Mouse (Mus musculus) erythroblast, embryonic 14.5 days (primary cell): ENCODE results near the gene Zfp174. TPM values are rescaled to one million over a fixed set of nuclear protein-coding genes. Genes with fewer than 3 reads are reported as not detected.
"Not testable (repeated sequence)": the region's sequence is repeated elsewhere in the genome, so short reads cannot be mapped to it uniquely, and the experiment has no call there.

Experiments
- H3K27me3 ChIP-seq: 2 replicates; pipeline ENCODE4 v1.6.1; 2012; ENCODE audit warnings: inconsistent platforms; ENCODE audit not compliant: control insufficient read depth
- H3K36me3 ChIP-seq: 2 replicates; pipeline ENCODE4 v1.6.1; 2012; ENCODE audit warnings: mild to moderate bottlenecking, inconsistent platforms; ENCODE audit not compliant: control insufficient read depth
- H3K4me1 ChIP-seq: 2 replicates; pipeline ENCODE4 v1.6.1; 2012; ENCODE audit warnings: inconsistent platforms; ENCODE audit not compliant: control insufficient read depth
- H3K4me3 ChIP-seq: replicated peaks from 2 replicates; pipeline ENCODE3; 2012; ENCODE audit warnings: moderate library complexity, mild to moderate bottlenecking, inconsistent platforms
- H3K9me3 ChIP-seq: 2 replicates; pipeline ENCODE4 v1.6.1; 2012; ENCODE audit warnings: low read length, inconsistent platforms, mixed read lengths; ENCODE audit not compliant: control insufficient read depth
- GATA1 ChIP-seq: IDR thresholded peaks from 2 replicates; pipeline ENCODE4 v1.6.1; 2012; ENCODE audit warnings: low read length, inconsistent platforms, mixed read lengths
- TAL1 ChIP-seq: IDR thresholded peaks from 3 replicates; pipeline ENCODE4 v1.6.1; 2012; ENCODE audit warnings: low read length, inconsistent platforms, mixed read lengths
- polyA plus RNA-seq: library from polyadenylated mRNA; stranded (reverse); fragments of >175 nt; gene quantifications from 2 replicates; pipeline ENCODE4 v1.2.3, GENCODE M21; 2012

Zfp174 gene
- polyA plus RNA-seq, 1 experiment, result not detected

- no peaks in the 10 kb centered on the region for H3K27me3 ChIP-seq
These were observed 3.3 kb upstream of the Zfp174 start for GRCm38 (mm10) chr16:3843796-3844195.

GRCm38 (mm10) chr16:3847871-3848270 lies 803 bp downstream of the Zfp174 start:
- TF ChIP-seq GATA1 (no peak), TAL1 (no peak)
- Histone ChIP-seq H3K4me3 (peak overlapping the region; percentile 91), H3K36me3 (no peaks in the 10 kb centered on the region), H3K9me3 (no peaks in the 10 kb centered on the region), H3K4me1 (peaks cover 25% of the 10 kb centered on the region), H3K27me3 (no peaks in the 10 kb centered on the region)

More at GRCm38 (mm10) chr16:3843796-3844195, 3.3 kb upstream of the Zfp174 start:
- Histone ChIP-seq H3K36me3 (no peaks in the 10 kb centered on the region), H3K4me1 (peaks cover 17% of the 10 kb centered on the region), H3K4me3 (no peak overlapping the region), H3K9me3 (no peaks in the 10 kb centered on the region)
- TF ChIP-seq GATA1 (no peak), TAL1 (no peak)

GRCm38 (mm10) chr16:3848416-3848815 lies 1.3 kb downstream of the Zfp174 start:
- Histone ChIP-seq H3K9me3 (no peaks in the 10 kb centered on the region), H3K27me3 (no peaks in the 10 kb centered on the region), H3K4me1 (peaks cover 25% of the 10 kb centered on the region), H3K36me3 (no peaks in the 10 kb centered on the region), H3K4me3 (no peak overlapping the region)
- no peak for TF ChIP-seq TAL1
- no peak for TF ChIP-seq GATA1

GRCm38 (mm10) chr16:3851301-3851700 lies 4.2 kb downstream of the Zfp174 start:
- not testable (repeated sequence) for H3K36me3 ChIP-seq, H3K4me3 ChIP-seq, H3K27me3 ChIP-seq, H3K9me3 ChIP-seq
- H3K4me1 ChIP-seq, result peaks cover 25% of the 10 kb centered on the region

- no peaks in the 10 kb centered on the region for H3K27me3 ChIP-seq
- H3K36me3 ChIP-seq, result no peaks in the 10 kb centered on the region; the same call in 1 of the 2 replicates
- H3K9me3 ChIP-seq, result no peaks in the 10 kb centered on the region
- no peak overlapping the region for H3K4me3 ChIP-seq
- TF ChIP-seq TAL1 (no peak), GATA1 (no peak)
- H3K4me1 ChIP-seq, result peaks cover 14% of the 10 kb centered on the region
These were observed 5.5 kb downstream of the Zfp174 start for GRCm38 (mm10) chr16:3852586-3852985.

GRCm38 (mm10) chr16:3854437-3855182 lies 7.5 kb downstream of the Zfp174 start:
- no peaks in the 10 kb centered on the region; the same call in 1 of the 2 replicates for H3K36me3 ChIP-seq
- peaks cover 6% of the 10 kb centered on the region for H3K4me1 ChIP-seq
- H3K27me3 ChIP-seq, result no peaks in the 10 kb centered on the region
- H3K4me3 ChIP-seq, result no peak overlapping the region
- no peaks in the 10 kb centered on the region for H3K9me3 ChIP-seq
- no peak for TF ChIP-seq GATA1
- no peak for TF ChIP-seq TAL1

- H3K27me3 ChIP-seq, result no peaks in the 10 kb centered on the region
- peaks cover 6% of the 10 kb centered on the region for H3K4me1 ChIP-seq
- H3K4me3 ChIP-seq, result no peak overlapping the region
These were observed 8.7 kb downstream of the Zfp174 start for GRCm38 (mm10) chr16:3855776-3856175.

GRCm38 (mm10) chr16:3859254-3859653 lies 12.2 kb downstream of the Zfp174 start:
- TF ChIP-seq GATA1 (no peak), TAL1 (no peak)
- no peaks in the 10 kb centered on the region for H3K4me1 ChIP-seq
- H3K9me3 ChIP-seq, result no peaks in the 10 kb centered on the region
- no peak overlapping the region for H3K4me3 ChIP-seq
- peaks cover 20% of the 10 kb centered on the region for H3K36me3 ChIP-seq
- no peaks in the 10 kb centered on the region for H3K27me3 ChIP-seq

More at GRCm38 (mm10) chr16:3855776-3856175, 8.7 kb downstream of the Zfp174 start:
- H3K9me3 ChIP-seq, result no peaks in the 10 kb centered on the region
- TF ChIP-seq GATA1 (no peak), TAL1 (no peak)
- H3K36me3 ChIP-seq, result peaks cover 4% of the 10 kb centered on the region

GRCm38 (mm10) chr16:3871815-3872214 lies 24.7 kb downstream of the Zfp174 start:
- H3K4me3 ChIP-seq, result peak overlapping the region; percentile 76
- peaks cover 29% of the 10 kb centered on the region for H3K4me1 ChIP-seq
- no peaks in the 10 kb centered on the region for H3K27me3 ChIP-seq

More at GRCm38 (mm10) chr16:3871815-3872214, 24.7 kb downstream of the Zfp174 start:
- no peak for TF ChIP-seq GATA1
- no peak for TF ChIP-seq TAL1
- Histone ChIP-seq H3K9me3 (no peaks in the 10 kb centered on the region), H3K36me3 (peaks cover 30% of the 10 kb centered on the region)
